ENCODE assay signal across 12 mouse cellular contexts in the genomic region with DNA sequence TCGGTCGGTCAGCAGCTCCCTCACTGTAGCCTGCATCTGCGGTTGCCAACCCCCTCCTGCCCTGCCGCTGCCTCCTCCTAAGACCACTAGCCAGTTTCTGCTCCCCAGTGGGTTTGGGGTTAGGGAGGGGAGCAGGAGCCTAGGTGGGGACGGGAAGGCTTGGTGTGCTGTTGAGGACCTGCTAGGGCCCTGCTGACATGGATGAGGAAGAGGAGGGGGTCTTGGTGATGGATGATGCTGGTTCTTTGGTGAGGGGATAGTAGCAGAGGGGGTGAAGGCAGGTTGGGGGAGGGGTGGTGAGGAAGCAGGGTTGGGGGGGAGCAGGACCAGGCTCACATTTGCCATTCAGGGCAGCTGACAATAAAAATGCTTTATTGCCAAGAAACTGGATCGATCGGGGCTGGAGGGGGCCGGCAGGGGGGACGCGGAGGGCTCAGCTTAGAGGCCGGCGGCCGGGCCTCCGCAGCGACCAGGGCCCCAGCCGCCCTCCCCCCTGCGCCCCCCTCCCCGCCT. TPM values are rescaled to one million over a fixed set of nuclear protein-coding genes. Genes with fewer than 3 reads are reported as not detected.
A peak's percentile ranks its signal among the peaks of the same experiment; 100 is the strongest.
DNase-seq lines count a peak whose midpoint lies in the region; ATAC-seq lines count a peak whose summit lies in the region.
"Had no signal": no experiment of that assay in that cellular context is flagged by ENCODE, and none has a peak within 500 bp of the region (broad histone marks: within the 10 kb centered on the region; RNA-seq: fewer than 3 reads in every experiment).

No protein-coding gene starts in this region.

- no peak overlapping the region for H3K27ac ChIP-seq in embryonic facial prominence, embryonic 14.5 days (replicated peaks; ENCODE audit: low read depth, low read length)
- H3K27ac ChIP-seq in hindbrain, embryonic 16.5 days (ENCODE audit: low read depth, low read length), result peak overlapping the region; percentile 49
- H3K27ac ChIP-seq in midbrain, embryonic 15.5 days, result peak overlapping the region; percentile 89
- H3K27ac ChIP-seq: heart, embryonic 13.5 days had no signal

- 2% methylated on average over 9 of the region's 18 CpGs for WGBS in embryonic facial prominence, embryonic 14.5 days
- 2% methylated on average over 13 of the region's 18 CpGs for WGBS in hindbrain, embryonic 16.5 days
- WGBS in midbrain, embryonic 15.5 days, result 3% methylated on average over 16 of the region's 18 CpGs

- H3K9ac ChIP-seq in embryonic facial prominence, embryonic 14.5 days (ENCODE audit: low read depth, low read length), result no peak overlapping the region
- peak overlapping the region; percentile 36; the same call in 1 of the 2 replicates for H3K9ac ChIP-seq in hindbrain, embryonic 16.5 days (ENCODE audit: low read depth, low read length)
- no peak overlapping the region for H3K9ac ChIP-seq in midbrain, embryonic 15.5 days
- H3K9ac ChIP-seq: heart, embryonic 13.5 days had no signal

- peaks cover 25% of the 10 kb centered on the region for H3K27me3 ChIP-seq in embryonic facial prominence, embryonic 14.5 days (replicated peaks; ENCODE audit: control insufficient read depth, insufficient read depth, low read length)
- H3K27me3 ChIP-seq in hindbrain, embryonic 16.5 days (replicated peaks; ENCODE audit: control insufficient read depth, insufficient read depth, low read length), result no peaks in the 10 kb centered on the region
- no peaks in the 10 kb centered on the region for H3K27me3 ChIP-seq in midbrain, embryonic 15.5 days (replicated peaks)

- H3K36me3 ChIP-seq in embryonic facial prominence, embryonic 14.5 days (ENCODE audit: control insufficient read depth, insufficient read depth, low read length), result no peaks in the 10 kb centered on the region
- H3K36me3 ChIP-seq in hindbrain, embryonic 16.5 days (ENCODE audit: control insufficient read depth, insufficient read depth, low read length), result no peaks in the 10 kb centered on the region
- H3K36me3 ChIP-seq in midbrain, embryonic 15.5 days (replicated peaks), result no peaks in the 10 kb centered on the region
- H3K36me3 ChIP-seq: heart, embryonic 13.5 days had no signal

- peak; percentile 13 for DNase-seq in MN1 (ENCODE audit: low spot score)
- no peak for DNase-seq in embryonic facial prominence, embryonic 14.5 days (ENCODE audit: low spot score)
- no peak for DNase-seq in right cerebral cortex, postnatal 25 days
- no peak for DNase-seq in layer of hippocampus, postnatal 10 days (ENCODE audit: low spot score in 2 of 2)
- DNase-seq in gastrocnemius, adult 18-20 months (ENCODE audit: low spot score), result no peak
- DNase-seq in layer of hippocampus, adult 18-20 months (ENCODE audit: low spot score in 2 of 2), result no peak
- DNase-seq: kidney, postnatal 10 days; liver had no signal

- no peak overlapping the region for H3K4me3 ChIP-seq in embryonic facial prominence, embryonic 14.5 days (ENCODE audit: low read depth, low read length)
- H3K4me3 ChIP-seq in hindbrain, embryonic 16.5 days (ENCODE audit: low read length), result 0 out of 2 replicates have a peak overlapping the region, but pooled peaks have one; percentile 1
- peak overlapping the region; percentile 1; the same call in 1 of the 2 replicates for H3K4me3 ChIP-seq in midbrain, embryonic 15.5 days
- H3K4me3 ChIP-seq: erythroblast, embryonic 14.5 days; heart, embryonic 13.5 days had no signal

- peak; percentile 38; the same call in 1 of the 2 replicates for ATAC-seq in embryonic facial prominence, embryonic 14.5 days (ENCODE audit: low read depth)
- ATAC-seq in hindbrain, embryonic 16.5 days, result 0 out of 2 replicates have a peak, but pooled peaks have one; percentile 22
- peak; percentile 60 for ATAC-seq in midbrain, embryonic 15.5 days (replicated peaks)

- H3K4me2 ChIP-seq in embryonic facial prominence, embryonic 14.5 days (ENCODE audit: low read depth, low read length), result 0 out of 2 replicates have a peak overlapping the region, but pooled peaks have one; percentile 18
- peak overlapping the region; percentile 34 for H3K4me2 ChIP-seq in hindbrain, embryonic 16.5 days (ENCODE audit: low read length)
- H3K4me2 ChIP-seq in midbrain, embryonic 15.5 days, result peak overlapping the region; percentile 39
- H3K4me2 ChIP-seq: heart, embryonic 13.5 days had no signal

- H3K9me3 ChIP-seq in embryonic facial prominence, embryonic 14.5 days (ENCODE audit: control insufficient read depth, low read length), result no peaks in the 10 kb centered on the region
- H3K9me3 ChIP-seq in hindbrain, embryonic 16.5 days (ENCODE audit: control insufficient read depth, low read length), result no peaks in the 10 kb centered on the region
- no peaks in the 10 kb centered on the region for H3K9me3 ChIP-seq in midbrain, embryonic 15.5 days
- H3K9me3 ChIP-seq: heart, embryonic 13.5 days had no signal

- H3K4me1 ChIP-seq in embryonic facial prominence, embryonic 14.5 days (ENCODE audit: control insufficient read depth, insufficient read depth, low read length), result peaks cover 9% of the 10 kb centered on the region
- H3K4me1 ChIP-seq in hindbrain, embryonic 16.5 days (ENCODE audit: control insufficient read depth, insufficient read depth, low read depth, low read length), result peaks cover 50% of the 10 kb centered on the region
- peaks cover 58% of the 10 kb centered on the region for H3K4me1 ChIP-seq in midbrain, embryonic 15.5 days

RNA-seq across cellular contexts. Expression of a gene that starts 29.3 kb away (rescaled TPM):
- polyA plus RNA-seq in embryonic facial prominence, embryonic 14.5 days (2014; fragmentation: Nextera tagmentation; extraction: Ambion mirVana), result 1.5 TPM in 2 replicates
- polyA plus RNA-seq in hindbrain, embryonic 16.5 days (2015; fragmentation: Nextera tagmentation; extraction: Ambion mirVana), result 19.8 and 28.7 TPM in 2 replicates
- 45.5 and 59.1 TPM in 2 replicates for polyA plus RNA-seq in midbrain, embryonic 15.5 days (2015; fragmentation: Nextera tagmentation; extraction: Ambion mirVana)
- 10 to 100 TPM; 10.1 to 11.3 TPM for total RNA-seq in layer of hippocampus, postnatal 10 days (2021)
- under 1 TPM; 0.07 to 0.09 TPM for total RNA-seq in gastrocnemius, adult 18-20 months (2021)
- 1 to 10 TPM; 6.9 to 8.1 TPM for total RNA-seq in layer of hippocampus, adult 18-20 months (2021)

Comparison
In these comparisons a context has a peak if more than half of its experiments do, and no peak if none do; other contexts are left out.
1. RNA of a gene that starts 29.3 kb away (total RNA-seq): 10.1 to 11.3 TPM in layer of hippocampus, postnatal 10 days and 6.9 to 8.1 TPM in layer of hippocampus, adult 18-20 months; 0.07 to 0.09 TPM in gastrocnemius, adult 18-20 months; every median in the first group is over 4 times any median in the second.
2. Peak in every context shown above with its lines, with median percentiles within 50 percentile points of each other: ATAC-seq and H3K4me2 ChIP-seq.